Mouse (Mus musculus) spleen, adult 2 months (tissue): Measurements from ENCODE around the gene Olfr623. TPM values are rescaled to one million over a fixed set of nuclear protein-coding genes. Genes with fewer than 3 reads are reported as not detected.

Source experiments
- DNase-seq, 2 experiments: peaks; one replicate each; pipeline versions ENCODE4 v3.0.0 to v3.0.0-alpha.2; 2012 to 2021; ENCODE audit warnings: low spot score in 2 of 2, low read depth in 1 of 2
- H3K27ac ChIP-seq: fragments of 200-500 bp; 2 replicates; pipeline ENCODE4 v1.5.1; 2012; ENCODE audit warnings: low read length, inconsistent platforms; ENCODE audit not compliant: insufficient read depth
- H3K27me3 ChIP-seq: fragments of 200-500 bp; 2 replicates; pipeline ENCODE4 v1.6.1; 2012; ENCODE audit warnings: mild to moderate bottlenecking, moderate library complexity, low read length, inconsistent platforms; ENCODE audit not compliant: control insufficient read depth, insufficient read depth
- H3K36me3 ChIP-seq: fragments of 200-500 bp; 2 replicates; pipeline ENCODE4 v1.6.1; 2012; ENCODE audit warnings: mild to moderate bottlenecking, low read length, inconsistent platforms; ENCODE audit not compliant: control insufficient read depth, insufficient read depth
- H3K4me1 ChIP-seq: fragments of 200-500 bp; 2 replicates; pipeline ENCODE4 v1.6.1; 2011; ENCODE audit warnings: inconsistent platforms; ENCODE audit not compliant: control insufficient read depth, insufficient read depth, insufficient read length
- H3K4me3 ChIP-seq: fragments of 200-500 bp; 2 replicates; pipeline ENCODE4 v1.5.1; 2011; ENCODE audit warnings: mild to moderate bottlenecking, inconsistent platforms; ENCODE audit not compliant: insufficient read depth, insufficient read length; ENCODE audit errors: extremely low read depth
- CTCF ChIP-seq: fragments of 200-500 bp; IDR thresholded peaks from 2 replicates; pipeline ENCODE4 v1.5.1; 2011; ENCODE audit warnings: mild to moderate bottlenecking, inconsistent platforms; ENCODE audit not compliant: insufficient read depth, insufficient read length, insufficient replicate concordance; ENCODE audit errors: extremely low read depth
- POLR2A ChIP-seq: fragments of 200-500 bp; IDR thresholded peaks from 2 replicates; pipeline ENCODE4 v1.6.1; 2011; ENCODE audit warnings: low read depth, low read length, inconsistent platforms
- WGBS: fragments of 180-500 bp; shearing (Covaris S2); methylation state at CpG from one replicate; pipeline ENCODE4 v1.1.7; 2018; 5-methylcytosine and 5-hydroxymethylcytosine counted together
- polyA plus RNA-seq: library from polyadenylated mRNA; depleted of rRNA; stranded (reverse); fragments of >200 nt; gene quantifications from 2 replicates; pipeline ENCODE4 v1.2.3, GENCODE M21; 2012; rRNA removed

Olfr623 gene
- polyA plus RNA-seq, 1 experiment: not detected

GRCm38 (mm10) chr7:103636795-103637194 lies 26.7 kb downstream of the Olfr623 start:
- no peak overlapping the region for H3K4me3 ChIP-seq
- DNase-seq: no peak
- H3K36me3 ChIP-seq: no peaks in the 10 kb centered on the region
- TF ChIP-seq POLR2A (no peak), CTCF (no peak)
- no peaks in the 10 kb centered on the region for H3K27me3 ChIP-seq
- H3K4me1 ChIP-seq: no peaks in the 10 kb centered on the region
- no peak overlapping the region for H3K27ac ChIP-seq

- Histone ChIP-seq H3K27me3 (no peaks in the 10 kb centered on the region), H3K4me1 (no peaks in the 10 kb centered on the region), H3K36me3 (no peaks in the 10 kb centered on the region), H3K27ac (no peak within 1 kb of the TSS), H3K4me3 (no peak within 1 kb of the TSS)
- 66% methylated on average over 2 of the region's 2 CpGs for WGBS
- TF ChIP-seq CTCF: no peak
- TF ChIP-seq POLR2A: no peak
- DNase-seq: no peak
Observed at GRCm38 (mm10) chr7:103612434-103612833, 51.1 kb downstream of the Olfr623 start, which contains the start of gene Olfr620. Olfr620 (minus strand) TSS chr7:103612534.

Other genes starting within 250 kb of the Olfr623 start
- not detected in 2 replicates for gene Usp17lc, start 248.6 kb downstream of the Olfr623 start, polyA plus RNA-seq
- not detected in 2 replicates for gene Olfr605, start 218.3 kb downstream of the Olfr623 start, polyA plus RNA-seq
- gene Olfr606, start 214.7 kb downstream of the Olfr623 start, polyA plus RNA-seq: not detected in 2 replicates
- gene Olfr607, start 199.5 kb downstream of the Olfr623 start, polyA plus RNA-seq: not detected in 2 replicates
- gene Olfr608, start 193.8 kb downstream of the Olfr623 start, polyA plus RNA-seq: not detected in 2 replicates
- not detected in 2 replicates for gene Olfr609, start 165.6 kb downstream of the Olfr623 start, polyA plus RNA-seq
- gene Olfr610, start 151.6 kb downstream of the Olfr623 start, polyA plus RNA-seq: not detected in 2 replicates
- gene Olfr611, start 142.9 kb downstream of the Olfr623 start, polyA plus RNA-seq: not detected in 2 replicates
- gene Olfr612, start 121.0 kb downstream of the Olfr623 start, polyA plus RNA-seq: not detected in 2 replicates
- gene Olfr613, start 115.6 kb downstream of the Olfr623 start, polyA plus RNA-seq: not detected in 2 replicates
- gene Olfr615, start 107.6 kb downstream of the Olfr623 start, polyA plus RNA-seq: not detected in 2 replicates
- gene Olfr616, start 94.6 kb downstream of the Olfr623 start, polyA plus RNA-seq: not detected in 2 replicates
- not detected in 2 replicates for gene Olfr617, start 90.6 kb downstream of the Olfr623 start, polyA plus RNA-seq
- gene Olfr618, start 73.6 kb downstream of the Olfr623 start, polyA plus RNA-seq: not detected in 2 replicates
- gene Olfr619, start 63.1 kb downstream of the Olfr623 start, polyA plus RNA-seq: not detected in 2 replicates
- gene Olfr620, start 51.2 kb downstream of the Olfr623 start, polyA plus RNA-seq: not detected in 2 replicates
- not detected in 2 replicates for gene Olfr622, start 21.0 kb downstream of the Olfr623 start, polyA plus RNA-seq
- gene Olfr624, start 7.5 kb upstream of the Olfr623 start, polyA plus RNA-seq: not detected in 2 replicates
- gene Olfr625-ps1, start 19.0 kb upstream of the Olfr623 start, polyA plus RNA-seq: not detected in 2 replicates
- not detected in 2 replicates for gene Olfr243, start 51.0 kb upstream of the Olfr623 start, polyA plus RNA-seq
- gene Olfr628, start 66.7 kb upstream of the Olfr623 start, polyA plus RNA-seq: not detected in 2 replicates
- not detected in 2 replicates for gene Olfr629, start 81.2 kb upstream of the Olfr623 start, polyA plus RNA-seq
- not detected in 2 replicates for gene Olfr630, start 93.6 kb upstream of the Olfr623 start, polyA plus RNA-seq
- gene Olfr69, start 107.9 kb upstream of the Olfr623 start, polyA plus RNA-seq: not detected in 2 replicates
- gene Olfr68, start 116.0 kb upstream of the Olfr623 start, polyA plus RNA-seq: not detected in 2 replicates
- gene Olfr67, start 128.1 kb upstream of the Olfr623 start, polyA plus RNA-seq: not detected in 2 replicates
- 8,577 and 15,977 TPM in 2 replicates for gene Hbb-bt, start 150.3 kb upstream of the Olfr623 start, polyA plus RNA-seq
- gene Hbb-bs, start 164.4 kb upstream of the Olfr623 start, polyA plus RNA-seq: 71,783 and 120,196 TPM in 2 replicates
- not detected in 2 replicates for gene Hbb-bh2, start 176.8 kb upstream of the Olfr623 start, polyA plus RNA-seq
- gene Hbb-bh1, start 179.5 kb upstream of the Olfr623 start, polyA plus RNA-seq: 0.15 TPM in 1 of 2 replicates, not detected in the other
- 0.14 TPM in 1 of 2 replicates, not detected in the other for gene Hbb-y, start 189.5 kb upstream of the Olfr623 start, polyA plus RNA-seq
- not detected in 2 replicates for gene Olfr66, start 222.6 kb upstream of the Olfr623 start, polyA plus RNA-seq
- gene Olfr64, start 230.8 kb upstream of the Olfr623 start, polyA plus RNA-seq: not detected in 2 replicates
- gene Olfr65, start 239.8 kb upstream of the Olfr623 start, polyA plus RNA-seq: not detected in 2 replicates